Mouse (Mus musculus) midbrain, postnatal 0 days (tissue): ENCODE data around the gene Wnt1. TPM values are rescaled to one million over a fixed set of nuclear protein-coding genes. Genes with fewer than 3 reads are reported as not detected.

ENCODE experiments used
- ATAC-seq: fragments of 200-750 bp; cut with Nextera tagmentation; 2 replicates; pipeline ENCODE4 v1.8.0; 2017; ENCODE audit warnings: moderate number of reproducible peaks, mild to moderate bottlenecking, moderate TSS enrichment, moderate library complexity; ENCODE audit not compliant: low FRiP score
- DNase-seq: peaks from one replicate; pipeline ENCODE4 v3.0.0-alpha.2; 2015; ENCODE audit warnings: low spot score
- H3K27ac ChIP-seq: fragments of 300-500 bp; sonication (generic); 2 replicates; pipeline ENCODE4 v1.5.1; 2014; ENCODE audit warnings: low read depth, mild to moderate bottlenecking, low read length, mixed read lengths
- H3K27me3 ChIP-seq: fragments of 300-500 bp; sonication (generic); 2 replicates; pipeline ENCODE4 v1.6.1; 2014; ENCODE audit warnings: low read length, control low read depth, mixed read lengths; ENCODE audit not compliant: insufficient read depth
- H3K36me3 ChIP-seq: fragments of 300-500 bp; sonication (generic); 2 replicates; pipeline ENCODE4 v1.6.1; 2014; ENCODE audit warnings: low read length, control low read depth, mixed read lengths; ENCODE audit not compliant: insufficient read depth
- H3K4me1 ChIP-seq: fragments of 300-500 bp; sonication (generic); 2 replicates; pipeline ENCODE4 v1.6.1; 2014; ENCODE audit warnings: mild to moderate bottlenecking, control low read depth, antibody characterized with exemption, low read length, mixed read lengths; ENCODE audit not compliant: insufficient read depth
- H3K4me2 ChIP-seq: fragments of 300-500 bp; sonication (generic); 2 replicates; pipeline ENCODE4 v1.6.1; 2014; ENCODE audit warnings: low read depth, mild to moderate bottlenecking, low read length, mixed read lengths; ENCODE audit not compliant: poor library complexity, severe bottlenecking
- H3K4me3 ChIP-seq: fragments of 300-500 bp; sonication (generic); 2 replicates; pipeline ENCODE4 v1.5.1; 2014; ENCODE audit warnings: low read depth, mild to moderate bottlenecking, low read length, moderate library complexity
- H3K9ac ChIP-seq: fragments of 300-500 bp; sonication (generic); replicated peaks from 2 replicates; pipeline ENCODE4 v1.6.1; 2014; ENCODE audit warnings: mild to moderate bottlenecking, low read length, moderate library complexity, mixed read lengths; ENCODE audit not compliant: poor library complexity, severe bottlenecking
- H3K9me3 ChIP-seq: fragments of 300-500 bp; sonication (generic); 2 replicates; pipeline ENCODE4 v1.6.1; 2016; ENCODE audit warnings: low read length, control low read depth
- CTCF ChIP-seq: IDR thresholded peaks from 2 replicates; pipeline ENCODE4 v1.5.1; 2016; ENCODE audit warnings: antibody characterized with exemption, mild to moderate bottlenecking
- whole genome bisulfite sequencing: fragments of 180-500 bp; shearing (Covaris S2); extraction: QIAGEN DNeasy Blood & Tissue Kit; methylation state at CpG from one replicate; pipeline ENCODE4 v1.1.7; 2014; 5-methylcytosine and 5-hydroxymethylcytosine counted together
- polyA plus RNA-seq: library from polyadenylated mRNA; unstranded; fragments of >200 nt; fragmentation: Nextera tagmentation; extraction: Ambion mirVana; gene quantifications from 2 replicates; pipeline ENCODE4 v1.2.1, GENCODE M21; 2015
- total RNA-seq: library from RNA; depleted of rRNA; stranded (reverse); fragments of >200 nt; gene quantifications from 2 replicates; pipeline ENCODE4 v1.2.3, GENCODE M21; 2014

The Wnt1 gene
- total and polyA plus RNA-seq, 2 experiments from 2014 or later, result 0.33 to 0.81 TPM

DNA sequence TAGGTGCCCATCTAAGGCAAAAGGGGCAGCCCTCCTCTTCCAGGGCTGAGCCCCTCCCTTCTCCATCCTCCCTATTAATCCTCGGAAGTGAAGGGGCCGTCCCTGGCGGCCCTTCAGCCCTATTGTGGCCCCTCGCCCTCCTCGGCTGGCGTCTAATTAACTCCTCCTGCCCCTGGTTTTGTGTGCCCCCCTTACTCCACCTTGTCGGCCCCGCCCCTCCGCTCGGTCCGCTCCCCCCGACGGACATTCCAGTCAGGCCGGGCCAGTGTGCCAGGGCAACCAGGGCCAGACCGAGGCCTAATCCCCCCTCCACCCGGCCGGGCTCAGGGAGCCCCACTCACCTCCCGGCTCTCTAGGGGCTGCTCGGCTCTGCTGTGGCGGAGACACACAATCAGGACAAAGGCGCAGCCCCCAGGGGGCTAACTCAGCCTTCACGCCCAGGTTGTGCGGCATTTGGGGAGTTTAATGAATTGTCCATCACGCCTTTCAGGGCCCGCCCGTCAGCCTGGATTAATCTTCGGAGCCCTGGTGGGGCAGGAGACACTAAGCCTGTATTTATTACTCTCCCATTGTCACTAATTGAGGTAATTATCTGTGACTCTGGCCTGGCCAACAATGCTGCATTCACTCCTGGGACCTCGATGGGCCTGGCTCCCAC, 8.3 kb downstream of the Wnt1 start:
- Histone ChIP-seq H3K27ac (no peak overlapping the region), H3K27me3 (peaks cover 85% of the 10 kb centered on the region), H3K4me1 (no peaks in the 10 kb centered on the region), H3K9me3 (no peaks in the 10 kb centered on the region), H3K36me3 (no peaks in the 10 kb centered on the region), H3K4me2 (no peak overlapping the region), H3K9ac (no peak overlapping the region), H3K4me3 (no peak overlapping the region)
- ATAC-seq (peak; percentile 32; the same call in 1 of the 2 replicates), DNase-seq (peak; percentile 72)
- 3% methylated on average over 28 of the region's 28 CpGs for WGBS
- no peak for TF ChIP-seq CTCF

- WGBS, result 41% methylated on average over 3 of the region's 3 CpGs
- H3K4me3 ChIP-seq, result no peak overlapping the region
- TF ChIP-seq CTCF, result no peak
- H3K27me3 ChIP-seq, result peaks cover 83% of the 10 kb centered on the region
- H3K4me1 ChIP-seq, result no peaks in the 10 kb centered on the region
- DNase-seq (no peak), ATAC-seq (no peak)
- no peaks in the 10 kb centered on the region for H3K9me3 ChIP-seq
- no peak overlapping the region for H3K27ac ChIP-seq
- no peak overlapping the region for H3K9ac ChIP-seq
- H3K36me3 ChIP-seq, result no peaks in the 10 kb centered on the region
- no peak overlapping the region for H3K4me2 ChIP-seq
Observed at GRCm38 (mm10) chr15:98798903-98799302, 9.2 kb downstream of the Wnt1 start.

DNA sequence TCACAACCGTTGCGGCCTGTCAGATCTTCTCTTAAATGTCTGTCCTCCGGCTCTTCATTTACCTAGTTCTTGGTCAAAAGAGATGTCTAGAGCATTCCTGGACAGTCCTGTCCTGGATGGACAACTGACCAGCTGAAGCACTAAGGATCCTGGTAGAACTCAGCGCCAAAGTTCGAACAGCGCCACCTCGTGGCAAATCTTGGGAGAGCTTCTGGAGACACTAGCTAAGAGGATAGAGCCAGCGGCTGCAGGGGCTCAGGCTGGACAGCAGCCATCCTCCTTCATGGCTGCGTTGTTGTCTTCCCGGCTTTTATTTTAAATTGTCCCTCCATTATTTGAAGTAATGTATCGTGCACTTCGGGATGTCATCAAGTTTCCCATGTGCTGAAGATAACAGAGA, 9.7 kb downstream of the Wnt1 start:
- ATAC-seq (no peak), DNase-seq (peak; percentile 90)
- no peak overlapping the region for H3K4me3 ChIP-seq
- WGBS, result 7% methylated on average over 12 of the region's 12 CpGs
- peaks cover 80% of the 10 kb centered on the region for H3K27me3 ChIP-seq
- H3K4me2 ChIP-seq, result no peak overlapping the region
- no peaks in the 10 kb centered on the region for H3K36me3 ChIP-seq
- no peak overlapping the region for H3K9ac ChIP-seq
- no peaks in the 10 kb centered on the region for H3K4me1 ChIP-seq
- TF ChIP-seq CTCF, result peak; percentile 84
- H3K9me3 ChIP-seq, result no peaks in the 10 kb centered on the region
- no peak overlapping the region for H3K27ac ChIP-seq

DNA sequence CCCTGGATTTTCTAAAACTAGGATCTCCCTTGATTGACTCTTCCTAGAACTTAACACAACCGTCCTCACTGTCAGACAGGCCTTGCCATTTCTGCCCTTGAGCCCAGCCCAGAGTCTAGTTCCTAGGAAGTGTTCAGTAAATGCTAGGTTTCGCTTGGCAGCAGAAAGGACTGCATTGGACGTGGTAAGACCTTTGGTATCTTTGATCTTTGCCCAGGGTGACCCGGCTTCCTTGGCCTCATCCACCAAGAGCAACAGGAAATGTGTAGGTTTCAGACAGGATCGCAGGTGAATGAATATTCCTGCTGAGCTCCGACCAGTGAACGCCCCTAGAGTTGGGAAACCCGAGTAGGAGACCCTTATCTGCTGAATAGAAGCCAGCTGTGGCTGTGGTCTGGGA, 13.3 kb downstream of the Wnt1 start:
- no peak for DNase-seq
- Histone ChIP-seq H3K9me3 (no peaks in the 10 kb centered on the region), H3K4me2 (no peak overlapping the region), H3K27ac (no peak overlapping the region), H3K4me1 (peaks cover 12% of the 10 kb centered on the region), H3K4me3 (no peak overlapping the region), H3K27me3 (peaks cover 80% of the 10 kb centered on the region), H3K9ac (no peak overlapping the region), H3K36me3 (no peaks in the 10 kb centered on the region)
- no peak for ATAC-seq
- TF ChIP-seq CTCF, result no peak
- WGBS, result 14% methylated on average over 8 of the region's 8 CpGs

GRCm38 (mm10) chr15:98804054-98804453, 14.4 kb downstream of the Wnt1 start:
- H3K4me2 ChIP-seq, result peak overlapping the region; percentile 38
- H3K36me3 ChIP-seq, result no peaks in the 10 kb centered on the region
- TF ChIP-seq CTCF, result peak; percentile 85
- 1% methylated on average over 32 of the region's 32 CpGs for WGBS
- peak; percentile 81 for DNase-seq
- no peak overlapping the region for H3K9ac ChIP-seq
- no peak overlapping the region for H3K27ac ChIP-seq
- no peak for ATAC-seq
- H3K9me3 ChIP-seq, result no peaks in the 10 kb centered on the region
- H3K27me3 ChIP-seq, result peaks cover 79% of the 10 kb centered on the region
- H3K4me3 ChIP-seq, result peak overlapping the region; percentile 16; the same call in 1 of the 2 replicates
- H3K4me1 ChIP-seq, result peaks cover 18% of the 10 kb centered on the region

GRCm38 (mm10) chr15:98805324-98806040, 15.8 kb downstream of the Wnt1 start:
- H3K9ac ChIP-seq, result peak overlapping the region; percentile 60
- no peaks in the 10 kb centered on the region for H3K36me3 ChIP-seq
- no peaks in the 10 kb centered on the region for H3K9me3 ChIP-seq
- H3K4me2 ChIP-seq, result peak overlapping the region; percentile 85
- peak; percentile 74 for DNase-seq
- TF ChIP-seq CTCF, result peak; percentile 73
- ATAC-seq, result no peak
- WGBS, result under 1% methylated on average over 61 of the region's 64 CpGs
- no peak overlapping the region for H3K27ac ChIP-seq
- H3K27me3 ChIP-seq, result peaks cover 80% of the 10 kb centered on the region
- H3K4me1 ChIP-seq, result peaks cover 18% of the 10 kb centered on the region
- H3K4me3 ChIP-seq, result peak overlapping the region; percentile 45
